Mouse (Mus musculus) layer of hippocampus, postnatal 14 days (tissue): ENCODE results near the gene Micu1. TPM values are rescaled to one million over a fixed set of nuclear protein-coding genes. Genes with fewer than 3 reads are reported as not detected.

Source experiments
- DNase-seq, 2 experiments: peaks; one replicate each; pipeline ENCODE4 v3.0.0; 2021 to 2022; ENCODE audit warnings: low spot score in 2 of 2, mixed read lengths in 1 of 2
- total RNA-seq, 2 experiments: library from RNA; stranded (reverse); gene quantifications; 2 replicates each; pipeline ENCODE4 v1.2.3; 2021

Micu1 gene
- total RNA-seq, 2 experiments from 2014 or later = 79.9 to 96.0 TPM

DNA sequence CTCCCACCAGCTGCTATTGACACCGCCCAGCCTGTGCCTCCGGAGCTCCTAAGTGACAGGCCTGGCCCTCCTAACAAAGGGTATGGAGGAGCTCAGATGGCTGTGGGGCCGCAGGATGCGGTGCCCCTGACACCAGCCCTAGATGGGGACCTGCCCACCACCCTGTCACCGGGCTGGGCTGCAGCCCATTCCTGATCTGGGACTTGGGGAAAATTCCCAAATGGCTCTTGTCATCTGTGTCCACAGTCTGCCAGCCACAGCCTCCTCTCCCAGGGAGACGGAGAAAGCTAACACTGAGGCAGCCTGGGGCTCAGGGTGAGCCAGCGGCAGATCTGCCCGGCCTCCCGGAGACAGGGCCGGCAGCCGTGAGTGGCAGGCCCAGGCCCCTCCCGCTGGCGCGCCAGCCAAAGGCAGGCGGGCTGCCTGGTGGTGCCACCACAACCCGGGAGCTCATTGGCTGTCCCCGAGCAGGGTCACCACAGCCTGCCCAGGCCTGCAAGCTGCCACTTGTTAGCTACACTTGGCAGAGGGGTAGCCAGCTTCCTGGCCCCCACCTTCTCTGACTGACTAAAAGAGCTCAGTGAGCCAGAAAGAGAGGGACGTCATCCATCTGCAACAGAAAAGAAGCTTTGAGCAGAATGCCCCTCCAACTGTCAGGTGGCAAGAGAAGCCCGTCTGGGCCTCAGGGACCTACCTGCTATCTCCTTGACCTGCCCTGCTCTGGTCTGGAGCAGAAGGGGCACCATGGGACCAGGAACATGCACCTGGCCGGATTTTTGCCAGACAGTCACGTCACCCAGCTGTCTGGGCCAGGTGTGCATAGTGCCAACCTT is 197.3 kb downstream of the Micu1 start:
- peak; percentile 92 to 96 for DNase-seq

DNA sequence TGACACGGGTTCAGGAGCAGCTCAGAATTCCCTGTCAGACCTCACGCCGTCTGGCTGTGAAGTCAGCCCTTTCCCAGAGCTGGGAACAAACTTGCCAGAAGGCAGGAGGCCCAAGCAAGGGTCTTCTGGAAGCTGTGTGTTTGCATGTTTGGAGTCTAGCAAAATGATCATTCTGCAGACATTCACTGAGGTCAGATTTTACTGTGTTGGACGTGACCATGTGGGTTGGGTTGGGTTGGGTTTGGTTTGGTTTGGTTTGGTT is 197.8 kb downstream of the Micu1 start:
- no peak for DNase-seq

DNA sequence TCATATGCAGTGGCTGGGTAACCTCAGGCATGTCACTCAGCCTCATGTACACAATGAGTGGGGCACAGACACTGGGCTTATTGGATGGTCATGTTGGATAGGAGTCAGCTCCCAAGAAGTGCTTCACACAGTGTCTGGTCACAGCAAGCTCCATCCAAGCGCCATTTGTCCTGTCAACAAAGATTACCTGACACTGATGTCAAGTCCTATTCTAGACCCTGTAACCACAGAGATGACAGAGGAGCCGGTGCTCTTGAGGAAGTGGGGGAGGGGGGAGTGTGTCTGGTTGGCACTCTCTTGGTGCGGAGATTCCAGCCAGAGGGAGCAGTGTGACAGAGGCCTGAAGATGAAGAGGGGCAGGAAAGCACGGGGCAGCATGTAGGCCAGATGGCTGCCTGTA is 198.7 kb downstream of the Micu1 start:
- no peak for DNase-seq

DNA sequence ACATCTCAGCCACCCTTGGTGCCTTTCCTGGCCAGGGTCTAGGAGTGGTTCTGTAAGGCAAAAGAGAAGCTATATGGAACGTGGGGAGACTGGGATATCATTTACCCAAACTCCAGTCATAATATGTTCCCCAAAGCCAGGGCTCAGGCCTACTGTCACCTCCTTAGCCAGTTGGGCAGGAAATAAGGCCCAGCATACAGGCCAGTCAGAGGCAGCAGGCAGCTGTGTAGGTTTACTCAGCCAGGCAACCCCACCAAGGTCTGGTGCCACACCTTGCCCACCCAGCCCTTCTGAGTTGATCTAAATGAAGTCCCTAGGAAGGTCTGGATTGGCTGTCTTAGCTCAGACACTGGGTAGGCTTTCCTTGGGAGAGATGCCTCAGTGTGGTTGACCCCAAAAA is 199.2 kb downstream of the Micu1 start:
- DNase-seq = no peak

DNA sequence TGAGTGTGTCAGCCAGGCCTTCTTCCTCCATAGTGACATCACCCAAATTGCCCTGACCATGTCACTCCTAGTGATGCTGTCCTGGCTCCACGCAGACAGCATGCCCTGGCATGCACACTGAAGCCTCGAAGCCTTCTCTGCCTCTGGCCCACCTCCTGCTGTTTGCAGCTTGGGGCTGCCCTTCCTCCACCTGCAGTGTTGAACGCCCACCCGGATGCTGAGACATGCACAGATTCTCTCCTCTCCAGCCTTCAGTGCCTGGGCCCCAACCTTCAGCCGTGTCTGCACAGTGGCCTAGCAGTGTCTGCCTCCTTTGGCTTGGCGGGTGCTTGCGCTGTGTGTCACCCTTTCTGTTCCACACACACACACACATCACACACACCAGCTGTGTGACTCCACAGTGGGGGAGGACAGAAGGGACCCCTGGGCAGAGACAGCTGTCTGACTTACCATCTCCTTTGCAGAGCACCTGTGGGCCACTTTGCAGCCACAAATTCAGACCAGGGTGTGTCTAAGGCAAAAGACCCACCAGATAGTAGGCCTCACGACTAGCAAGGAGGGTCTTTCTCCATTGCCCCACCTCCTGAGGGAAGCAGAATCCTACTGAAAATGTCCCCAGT is 199.8 kb downstream of the Micu1 start:
- DNase-seq = no peak

DNA sequence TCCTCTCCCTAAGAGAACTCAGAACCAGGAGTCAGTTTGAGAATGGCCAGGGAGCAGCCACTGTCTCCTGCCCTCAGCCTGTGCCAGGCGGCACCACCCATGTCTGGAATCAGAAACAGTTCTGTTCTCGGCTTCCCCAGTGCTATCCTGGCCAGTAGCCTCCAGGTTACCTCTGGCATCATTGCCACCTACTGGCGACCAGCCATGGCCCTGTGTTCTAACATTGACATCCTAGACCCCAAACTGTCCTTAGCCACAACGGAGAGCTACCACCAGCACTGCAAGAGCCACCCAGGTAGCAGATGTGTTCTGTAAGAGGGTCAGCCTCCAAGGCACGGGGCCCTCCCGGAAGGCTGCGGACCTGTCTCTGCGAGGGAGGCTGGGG is 200.3 kb downstream of the Micu1 start:
- DNase-seq = no peak

DNA sequence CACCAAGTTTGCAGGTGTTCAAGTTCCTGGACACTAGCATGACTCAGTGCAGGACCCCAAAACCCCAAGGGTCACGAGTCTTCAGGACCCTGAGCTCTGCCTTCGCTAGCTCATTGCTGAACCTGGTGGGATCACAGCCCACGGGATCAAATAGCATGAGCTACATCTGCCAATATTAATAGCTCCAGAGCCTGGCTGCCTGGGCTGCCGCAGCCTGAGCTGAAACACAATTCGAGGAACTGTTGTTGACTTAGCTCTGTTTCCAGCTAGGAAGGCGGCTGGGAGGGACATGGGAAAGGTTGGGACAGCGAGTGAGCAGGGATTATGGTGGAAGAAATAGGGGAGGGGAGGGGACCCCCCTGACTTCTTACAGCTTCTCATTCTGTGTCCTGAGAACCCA is 200.9 kb downstream of the Micu1 start:
- DNase-seq = no peak

DNA sequence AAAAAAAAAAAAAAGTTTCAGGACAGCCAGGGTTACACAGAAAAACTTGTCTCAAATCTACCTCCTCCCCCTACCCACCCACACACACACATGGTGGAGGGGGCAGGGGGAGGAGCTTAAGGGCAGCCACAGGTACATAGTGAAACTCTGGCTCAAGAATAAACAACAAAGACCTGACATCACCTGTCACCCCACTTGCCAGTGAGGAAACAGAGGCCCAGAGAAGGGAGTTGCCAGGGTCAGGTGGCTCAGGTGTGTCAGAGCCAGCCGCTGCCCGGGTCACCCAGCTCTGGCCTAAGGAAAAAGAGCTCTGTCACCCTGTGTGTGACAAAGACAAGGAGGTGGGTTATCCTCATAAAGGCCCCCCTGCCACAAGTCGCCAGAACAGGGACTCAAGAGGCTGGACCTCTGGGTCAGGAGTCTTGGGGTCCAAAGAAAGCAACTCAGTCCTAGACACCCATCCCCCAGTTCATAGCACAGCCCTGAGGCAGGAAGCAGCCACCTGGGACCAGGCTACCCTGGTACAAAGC is 204.9 kb downstream of the Micu1 start:
- DNase-seq = no peak

DNA sequence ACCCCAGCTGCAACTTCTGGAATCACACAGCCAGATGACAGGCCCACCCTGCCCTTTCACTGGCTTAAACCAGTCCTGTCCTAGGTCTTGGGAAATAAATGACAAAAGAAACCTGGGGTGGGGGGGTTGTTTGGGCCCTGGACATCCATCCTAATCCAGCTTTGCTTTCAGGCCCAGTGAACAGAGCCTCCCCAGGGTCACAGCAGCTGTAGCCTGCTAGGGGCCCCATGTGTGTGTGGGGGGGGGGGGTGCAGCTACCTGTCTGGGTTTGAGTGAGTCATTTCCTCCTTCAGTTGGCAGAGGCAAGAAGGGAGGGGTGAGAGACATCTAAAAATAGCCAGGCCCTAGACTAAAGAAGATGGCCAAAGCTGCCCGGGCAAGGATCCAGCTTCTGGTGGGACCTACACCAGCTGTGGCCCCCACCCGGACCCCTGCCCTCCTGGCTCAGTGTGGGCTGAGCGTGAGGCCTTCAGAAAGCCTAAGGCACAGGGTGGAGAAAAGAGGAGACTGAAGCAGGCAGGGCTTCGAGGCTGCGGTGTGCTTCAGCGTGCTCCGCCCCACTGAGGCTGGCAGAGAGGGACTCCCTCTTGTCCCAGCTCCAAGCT is 205.5 kb downstream of the Micu1 start:
- DNase-seq = no peak

DNA sequence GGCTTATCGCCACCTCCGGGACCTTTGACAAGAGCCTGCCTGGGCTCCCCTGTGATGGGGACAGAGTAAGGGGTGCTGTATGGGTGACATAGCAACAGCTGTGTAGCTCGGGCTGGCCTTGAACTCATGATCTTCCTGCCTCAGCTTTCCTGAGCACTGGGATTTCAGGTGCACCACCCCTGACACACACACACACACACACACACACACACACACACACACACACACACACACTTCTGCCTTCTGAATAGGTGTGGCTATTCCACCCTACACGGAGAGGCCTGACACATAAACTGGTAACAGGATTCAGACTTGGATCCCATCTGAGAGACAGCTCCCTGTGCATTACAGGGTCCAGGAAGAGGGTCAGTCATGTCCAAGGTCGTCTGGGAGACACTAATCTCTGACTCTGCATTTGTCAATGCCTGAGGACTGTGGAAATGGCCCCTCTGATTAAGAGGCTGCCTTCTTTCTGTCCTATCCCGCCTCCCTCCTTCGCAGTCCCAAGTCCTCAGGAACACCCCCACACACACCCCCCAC is 206.6 kb downstream of the Micu1 start:
- no peak for DNase-seq

DNA sequence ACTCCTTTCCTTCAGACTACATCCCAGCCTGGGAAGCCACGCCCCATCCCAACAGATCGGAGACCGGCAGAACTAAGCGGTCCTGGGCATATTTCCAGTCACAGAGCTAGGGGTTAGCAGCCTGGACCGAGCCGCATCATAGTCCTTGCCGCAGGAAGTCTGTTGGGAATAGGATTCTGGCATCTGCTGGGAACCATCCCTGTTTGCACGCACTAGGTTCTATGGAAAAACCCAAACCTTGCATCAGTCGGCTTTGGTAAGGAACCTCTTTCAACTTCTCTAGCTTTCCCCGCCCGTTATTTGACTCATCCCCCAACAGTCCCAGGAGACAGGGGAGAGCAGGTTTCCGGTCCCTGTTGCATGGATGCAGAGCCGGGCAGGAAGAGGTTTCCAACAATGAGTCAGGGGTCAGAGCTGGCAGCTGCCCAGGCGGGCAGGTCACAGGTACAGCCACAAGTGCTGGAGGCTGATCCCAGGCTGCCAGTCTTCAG is 207.1 kb downstream of the Micu1 start:
- no peak for DNase-seq

DNA sequence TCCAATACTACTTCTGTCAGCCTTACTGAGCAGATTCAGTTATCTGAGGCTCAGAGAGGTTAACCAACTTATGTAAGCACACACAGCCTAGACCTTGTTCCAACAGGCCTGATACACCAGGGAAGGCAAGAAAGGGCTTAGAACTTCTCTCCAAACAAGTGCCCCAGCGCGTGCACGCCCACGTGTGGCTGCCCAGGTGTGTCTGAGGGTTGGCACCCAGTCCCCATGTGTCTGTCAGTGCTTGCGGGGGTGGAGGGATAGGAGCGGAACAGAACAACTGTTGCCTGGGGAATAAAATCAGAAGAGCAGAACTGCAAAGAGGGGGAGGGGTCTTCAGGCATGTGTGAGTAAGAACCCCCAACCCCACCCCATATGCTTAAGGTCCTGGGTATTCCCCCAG is 208.8 kb downstream of the Micu1 start:
- no peak for DNase-seq

DNA sequence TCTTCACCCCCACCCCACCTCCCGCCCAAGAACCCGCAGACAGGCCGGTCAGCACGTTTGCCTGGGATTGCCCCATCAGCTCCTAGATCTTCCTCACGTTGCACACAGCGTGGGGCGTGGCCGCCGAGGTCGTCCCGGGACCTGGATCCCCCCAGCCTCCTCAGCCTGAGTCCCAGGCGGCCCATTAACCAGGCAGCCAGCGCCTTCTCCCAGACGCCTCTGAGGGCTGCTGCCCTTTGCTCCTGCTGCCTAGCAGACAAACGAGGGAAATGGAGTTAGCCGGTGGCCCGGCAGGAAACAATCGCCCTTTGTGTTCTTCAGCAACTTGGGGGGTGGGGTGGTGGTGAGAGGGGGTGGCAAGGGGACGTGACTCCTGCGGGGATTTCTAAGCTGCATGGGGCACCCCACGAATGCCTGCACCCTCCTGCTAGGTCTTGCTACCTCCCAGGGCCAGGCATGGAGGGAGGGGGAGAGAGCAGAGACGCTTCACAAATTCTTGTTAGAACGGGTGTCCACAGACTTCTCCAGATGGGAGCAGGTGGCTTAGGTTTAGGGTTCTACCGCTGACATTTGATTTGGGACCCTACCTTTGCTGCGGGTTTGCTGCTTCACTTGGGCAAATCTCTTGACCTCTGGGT is 209.4 kb downstream of the Micu1 start:
- DNase-seq = no peak

Other genes starting within 250 kb of the Micu1 start
- gene Gm10322, start 86.4 kb upstream of the Micu1 start, total RNA-seq = not detected
- 10 to 100 TPM; 57.7 to 58.3 TPM for gene Mcu, start 85.8 kb upstream of the Micu1 start, total RNA-seq
- gene Dnajb12, start 177.1 kb downstream of the Micu1 start, total RNA-seq = 10 to 100 TPM; 48.0 to 50.1 TPM
- gene Ddit4, start 249.4 kb downstream of the Micu1 start, total RNA-seq = 100 to 1,000 TPM in 1 of 2 experiments, 10 to 100 TPM in 1; 99.5 to 106 TPM